Mouse (Mus musculus) kidney, postnatal 10 days (tissue): ENCODE data around the gene Ppp2r5d.

Source experiments
- DNase-seq: peaks from one replicate; pipeline ENCODE4 v3.0.0; 2021; ENCODE audit warnings: mixed read lengths

The Ppp2r5d gene

GRCm38 (mm10) chr17:46704887-46705835, at the start of gene Ppp2r5d:
Gene Ppp2r5d (minus strand): TSS chr17:46705111.
- DNase-seq, result peak; percentile 96

DNA sequence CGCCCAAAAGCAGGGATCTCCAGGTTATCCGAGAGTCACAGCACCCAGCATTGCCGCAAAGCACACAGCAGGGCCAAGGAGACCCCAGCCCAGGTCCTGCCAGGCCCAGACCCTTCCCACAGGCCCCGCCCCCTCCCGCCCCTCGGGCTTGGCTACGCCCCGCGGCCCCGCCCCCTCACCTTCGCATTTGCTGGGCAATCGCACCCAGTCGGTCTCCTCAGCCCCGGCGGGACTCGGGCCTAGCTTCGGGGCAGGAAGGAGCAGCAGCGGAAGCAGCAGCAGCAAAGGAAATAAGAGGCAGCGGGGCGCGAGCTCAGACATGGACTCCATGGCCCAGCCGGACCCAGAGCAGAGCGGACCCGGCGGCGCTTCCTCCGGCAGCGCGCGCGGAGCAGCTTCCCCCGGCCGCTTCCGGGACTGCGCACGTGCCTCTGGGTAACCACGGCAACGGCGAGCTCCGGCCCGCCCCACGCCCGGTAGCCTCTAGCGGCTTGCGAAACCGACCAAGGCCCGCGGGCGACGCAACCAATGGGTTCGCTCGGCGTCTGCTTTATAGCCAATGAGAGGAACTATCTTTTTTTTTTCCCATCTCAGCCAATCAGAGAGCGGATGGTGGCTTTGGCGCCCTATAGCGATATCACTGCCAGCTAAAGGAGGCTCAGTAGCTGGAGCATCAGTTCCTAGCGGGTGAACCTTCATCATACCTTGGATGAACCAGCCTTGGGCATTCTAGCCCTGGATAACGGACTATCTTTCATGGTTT, 47.1 kb upstream of the Ppp2r5d start, which contains the start of gene Cnpy3:
TSS of gene Cnpy3 (minus strand) at position 421 of the 763 bp plus-strand sequence.
- DNase-seq, result peak; percentile 99

DNA sequence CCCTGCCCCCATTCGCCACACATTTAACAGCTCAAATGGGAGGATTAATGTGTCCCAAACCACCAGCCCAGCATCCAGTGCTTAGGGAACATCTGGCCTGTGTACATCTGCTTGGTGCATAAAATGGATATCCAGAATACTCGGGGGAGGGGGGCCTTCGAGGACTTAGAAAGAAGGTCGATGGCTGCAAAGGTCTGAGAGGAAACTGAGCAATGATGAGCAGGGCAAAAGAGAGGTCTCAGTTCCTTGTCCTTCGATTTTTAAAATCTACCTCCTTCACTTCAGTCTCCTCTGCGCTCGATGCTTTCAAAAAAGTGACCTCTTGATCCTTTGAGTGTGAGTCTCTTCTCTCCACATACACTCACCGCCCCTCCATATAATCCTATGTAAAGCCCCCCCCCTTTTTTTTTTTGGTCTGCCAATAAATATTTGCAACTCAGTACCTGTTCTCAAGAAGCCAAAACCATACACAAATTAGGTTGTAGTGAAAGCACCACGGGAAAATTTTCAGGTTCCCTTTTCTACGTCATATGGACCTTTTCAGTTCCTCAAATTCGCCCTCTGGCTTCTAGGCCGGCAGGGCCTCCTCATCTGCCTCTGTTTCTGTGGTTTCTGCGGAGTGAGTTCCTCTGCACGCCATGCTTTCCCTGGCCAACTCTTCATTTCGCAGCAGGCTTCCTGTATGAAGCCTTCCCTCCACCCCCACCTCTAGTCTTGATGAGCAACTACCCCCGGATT, 46.3 kb upstream of the Ppp2r5d start:
- no peak for DNase-seq

- no peak for DNase-seq
These were observed 45.7 kb upstream of the Ppp2r5d start for GRCm38 (mm10) chr17:46750580-46750979.

GRCm38 (mm10) chr17:46749282-46749681, 44.4 kb upstream of the Ppp2r5d start:
- DNase-seq, result no peak

DNA sequence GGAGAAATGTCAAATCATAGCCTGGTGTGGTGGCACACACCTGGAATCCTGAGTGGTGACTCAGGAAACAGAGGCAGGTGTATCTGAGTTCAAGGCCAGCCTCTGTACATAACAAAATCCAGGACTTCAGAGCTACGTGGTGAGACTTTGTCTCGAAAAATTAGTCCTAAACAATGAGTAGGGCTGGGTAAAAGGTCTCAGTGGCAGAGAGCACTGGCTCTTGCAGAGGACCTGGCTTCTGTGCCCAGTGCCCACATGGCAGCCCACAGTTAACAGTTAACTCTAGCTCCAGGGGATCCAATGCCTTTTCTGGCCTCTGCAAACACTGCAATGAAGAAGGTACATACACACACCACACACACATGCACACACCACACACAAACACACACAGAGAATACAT, 42.9 kb upstream of the Ppp2r5d start:
- no peak for DNase-seq

DNA sequence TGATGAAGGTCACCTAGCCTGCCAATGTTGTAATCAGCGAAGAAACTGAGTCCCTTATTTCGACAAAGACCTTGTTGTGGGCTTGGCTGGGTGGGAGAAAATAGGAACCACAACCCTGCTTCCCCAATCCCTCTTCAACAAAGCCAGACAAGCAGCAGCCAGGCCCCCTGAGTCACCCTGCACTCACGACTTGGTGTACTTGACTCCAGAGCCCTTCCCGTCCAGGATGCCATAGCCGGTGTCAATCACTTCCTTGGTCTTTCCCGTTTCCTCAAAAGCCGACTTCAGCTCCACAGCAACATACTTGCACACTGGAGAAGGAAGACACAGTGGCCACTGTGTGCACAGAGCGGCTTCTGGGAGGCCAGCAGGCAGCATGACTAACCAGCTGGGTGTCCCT, 42.3 kb upstream of the Ppp2r5d start:
- DNase-seq, result no peak

GRCm38 (mm10) chr17:46745506-46745905, 40.6 kb upstream of the Ppp2r5d start:
- DNase-seq, result no peak

GRCm38 (mm10) chr17:46742986-46743385, 38.1 kb upstream of the Ppp2r5d start:
- DNase-seq, result no peak

GRCm38 (mm10) chr17:46741305-46741704, 36.4 kb upstream of the Ppp2r5d start:
- no peak for DNase-seq

DNA sequence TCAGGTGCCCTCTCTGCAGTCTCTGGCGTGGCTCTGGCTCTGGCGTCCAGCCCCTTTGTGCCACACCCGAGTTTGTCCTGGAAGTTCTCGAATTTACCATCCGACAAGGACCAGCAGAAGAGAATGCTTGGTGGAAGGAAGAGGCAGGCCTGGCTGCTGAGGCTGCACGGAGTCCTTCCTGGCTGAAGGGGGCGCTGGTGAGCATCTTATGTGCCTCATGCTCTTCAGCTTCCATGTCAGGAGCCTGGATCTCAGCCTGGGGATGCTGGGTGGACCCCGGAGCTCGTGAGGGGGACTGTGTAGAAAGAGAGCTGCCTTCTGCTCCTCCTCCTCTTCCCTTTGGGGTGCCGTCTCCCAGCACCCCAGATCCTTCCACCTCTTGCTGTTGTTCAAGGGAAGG, 31.2 kb upstream of the Ppp2r5d start:
- no peak for DNase-seq

DNA sequence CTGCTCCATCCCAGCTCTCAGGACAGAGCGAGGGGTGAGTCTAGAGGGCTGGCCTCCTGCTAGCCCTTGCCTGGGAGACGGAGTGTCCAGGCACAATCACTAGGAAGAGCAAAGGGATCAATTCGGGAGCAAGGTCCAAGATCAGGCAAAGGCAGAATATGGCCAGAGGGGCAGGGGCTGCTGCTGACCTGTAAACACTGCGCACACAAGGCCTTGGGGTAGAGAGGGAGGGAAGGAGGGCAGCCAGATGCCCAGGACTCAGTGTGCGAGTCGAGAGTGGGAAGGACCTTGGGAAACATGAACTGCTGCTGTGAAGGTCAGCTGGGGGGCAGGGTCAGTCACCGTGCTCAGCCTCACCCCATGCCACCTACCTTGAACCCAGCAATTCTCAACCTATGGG, 30.4 kb upstream of the Ppp2r5d start:
- DNase-seq, result no peak

- no peak for DNase-seq
These were observed 29.1 kb upstream of the Ppp2r5d start for GRCm38 (mm10) chr17:46734055-46734454.

GRCm38 (mm10) chr17:46728904-46729318, 24.0 kb upstream of the Ppp2r5d start, which contains the start of gene Gnmt:
Gene Gnmt (minus strand): TSS chr17:46729168.
- DNase-seq, result peak; percentile 76

DNA sequence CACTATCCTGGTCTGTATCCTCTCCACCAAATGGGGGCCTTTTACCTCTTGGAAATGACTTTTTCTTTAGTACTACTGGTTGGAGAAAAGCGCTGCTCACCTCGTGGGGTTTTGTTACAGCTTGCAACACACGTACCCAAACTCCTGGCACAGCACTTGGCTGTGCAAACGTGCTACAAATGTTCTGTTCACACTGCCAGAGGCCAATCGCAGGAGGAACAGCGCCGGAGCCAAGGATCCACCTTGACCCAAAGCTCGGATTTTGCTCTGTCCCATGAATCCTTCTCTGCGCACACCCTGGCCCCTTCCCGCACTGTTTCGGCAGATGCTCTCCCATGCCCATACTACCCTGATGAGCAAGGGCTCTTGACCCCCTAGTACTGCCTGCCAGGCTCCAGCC, 23.6 kb upstream of the Ppp2r5d start:
- no peak for DNase-seq

GRCm38 (mm10) chr17:46728021-46728420, 23.1 kb upstream of the Ppp2r5d start:
- peak; percentile 53 for DNase-seq

DNA sequence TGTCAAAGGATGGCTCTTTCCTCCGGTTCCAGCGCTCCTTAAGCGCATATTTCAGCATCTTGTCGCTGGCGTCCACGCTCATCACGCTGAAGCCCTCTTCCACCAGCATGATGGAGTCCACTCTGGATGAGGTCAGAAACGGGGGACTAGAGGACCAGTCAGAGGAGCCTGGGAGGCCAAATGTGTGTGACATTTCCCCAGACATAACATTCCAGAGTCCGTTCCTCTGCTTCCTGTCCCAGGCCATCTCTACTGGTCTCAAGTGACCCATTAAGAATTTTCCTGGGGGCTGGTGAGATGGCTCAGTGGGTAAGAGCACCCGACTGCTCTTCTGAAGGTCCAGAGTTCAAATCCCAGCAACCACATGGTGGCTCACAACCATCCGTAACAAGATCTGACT, 22.4 kb upstream of the Ppp2r5d start:
- DNase-seq, result no peak

DNA sequence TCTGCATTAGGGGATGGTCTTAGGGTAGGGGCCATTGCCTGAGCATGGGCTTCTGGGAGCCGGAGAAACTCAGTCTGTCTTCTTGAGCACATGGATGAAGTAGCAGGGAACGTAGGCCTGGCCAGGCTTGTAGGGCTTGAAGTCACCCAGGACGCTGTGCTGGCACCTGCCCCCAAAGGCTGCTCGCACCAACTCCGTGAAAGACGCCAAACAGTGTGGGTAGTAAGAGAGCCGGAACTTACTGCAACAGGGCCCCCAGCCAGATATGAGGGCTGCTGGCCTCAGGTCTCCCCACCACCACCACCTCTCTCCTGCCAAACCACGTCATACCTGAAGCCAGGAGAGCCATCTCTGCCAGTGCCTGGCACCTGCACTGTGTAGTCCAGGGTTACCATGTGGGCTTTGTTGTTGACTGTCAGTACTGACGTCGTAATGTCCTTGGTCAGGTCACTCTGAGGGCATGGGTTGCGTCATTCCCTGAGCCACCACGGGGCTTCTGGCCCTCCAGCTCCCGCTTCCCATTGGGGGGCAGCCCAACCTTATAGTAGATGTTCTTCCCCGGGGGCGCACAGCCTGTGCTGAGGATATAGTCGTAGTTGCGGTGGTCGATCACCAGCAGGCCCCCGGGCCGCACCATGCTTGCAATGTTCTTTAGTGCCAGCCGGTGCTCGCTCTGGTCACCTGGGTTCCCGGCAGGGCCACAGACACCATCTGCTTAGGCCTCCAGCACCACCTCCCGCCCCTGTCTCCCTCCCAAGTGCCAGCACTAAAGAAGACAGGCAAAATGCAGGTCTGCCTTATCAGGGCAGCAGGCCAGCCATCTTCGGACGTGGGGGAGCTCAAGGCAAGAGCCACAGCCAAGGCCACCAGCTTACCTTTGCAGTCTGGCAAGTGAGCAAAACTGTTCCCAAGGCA, 21.1 kb upstream of the Ppp2r5d start:
- no peak for DNase-seq

GRCm38 (mm10) chr17:46725273-46725672, 20.4 kb upstream of the Ppp2r5d start:
- DNase-seq, result no peak

- DNase-seq, result no peak
These were observed 19.7 kb upstream of the Ppp2r5d start for GRCm38 (mm10) chr17:46724477-46725084.

DNA sequence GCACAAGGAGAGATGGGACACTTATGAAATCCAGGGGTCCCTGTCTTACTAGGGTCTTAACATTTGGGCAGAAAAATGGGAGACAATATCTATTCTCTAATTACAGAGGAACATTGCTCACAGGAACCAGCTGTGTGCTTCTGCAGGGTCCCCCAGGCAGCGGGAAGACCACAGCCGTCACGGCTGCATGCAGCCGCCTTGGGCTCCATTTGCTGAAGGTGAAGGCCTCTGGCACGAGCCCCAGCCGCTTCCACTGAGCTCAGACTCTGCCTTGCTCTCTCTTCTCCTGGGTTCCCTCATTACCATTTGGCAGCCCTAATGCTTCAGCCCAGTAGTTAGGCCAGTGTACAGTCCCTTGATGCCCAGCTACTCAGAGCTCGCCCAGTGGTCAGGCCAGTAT, 16.2 kb upstream of the Ppp2r5d start:
- no peak for DNase-seq
